Mouse (Mus musculus) cerebellum, adult 9-11 months (tissue): ENCODE results near the gene Rapgef4.

Source experiments
- DNase-seq: peaks from one replicate; pipeline ENCODE4 v3.0.0; 2022

Gene Rapgef4

GRCm38 (mm10) chr2:71980771-71981342 is at the start of gene Rapgef4:
TSS of gene Rapgef4 (plus strand) at chr2:71981240.
- peak; percentile 68 for DNase-seq

DNA sequence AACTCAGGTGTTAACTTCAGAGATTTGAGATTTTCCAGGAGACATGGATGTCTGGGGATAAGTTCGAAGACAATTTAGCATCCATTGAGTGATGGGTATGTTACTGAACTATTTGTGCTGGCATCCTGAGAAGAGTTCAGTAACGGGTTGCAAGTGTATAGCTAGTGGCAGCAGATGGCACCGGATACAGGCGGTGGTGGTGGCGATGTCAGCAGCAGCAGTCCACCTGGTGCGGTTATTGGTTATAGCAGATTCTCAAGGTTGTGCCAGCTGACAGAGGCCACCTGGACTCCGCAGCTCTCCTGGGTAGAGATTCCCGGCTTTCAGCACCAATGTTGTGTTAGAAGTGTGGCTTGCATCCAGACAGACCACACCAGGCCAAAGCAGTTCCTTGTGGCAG is 47.0 kb upstream of the Rapgef4 start:
- DNase-seq, result peak; percentile 24

DNA sequence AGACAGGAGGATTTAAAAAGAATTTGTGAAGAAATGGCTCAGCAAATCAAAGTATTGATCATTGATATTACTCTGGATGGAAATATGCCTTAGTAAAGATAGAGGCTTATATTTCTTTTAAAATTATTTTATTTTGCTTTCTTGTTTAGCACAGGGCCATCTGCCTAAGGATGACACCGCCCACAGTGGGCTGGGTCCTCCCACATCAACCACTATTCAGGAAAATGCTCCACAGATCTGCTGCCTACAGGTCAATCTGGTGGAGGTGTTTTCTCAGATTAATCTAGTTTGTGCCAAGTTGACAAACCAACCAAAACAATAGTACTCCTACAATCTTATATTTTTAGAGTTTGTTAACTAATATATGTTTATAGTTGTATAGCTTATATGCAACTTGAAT is 44.3 kb upstream of the Rapgef4 start:
- no peak for DNase-seq

- no peak for DNase-seq
These were observed 43.3 kb upstream of the Rapgef4 start for GRCm38 (mm10) chr2:71937649-71938308.

DNA sequence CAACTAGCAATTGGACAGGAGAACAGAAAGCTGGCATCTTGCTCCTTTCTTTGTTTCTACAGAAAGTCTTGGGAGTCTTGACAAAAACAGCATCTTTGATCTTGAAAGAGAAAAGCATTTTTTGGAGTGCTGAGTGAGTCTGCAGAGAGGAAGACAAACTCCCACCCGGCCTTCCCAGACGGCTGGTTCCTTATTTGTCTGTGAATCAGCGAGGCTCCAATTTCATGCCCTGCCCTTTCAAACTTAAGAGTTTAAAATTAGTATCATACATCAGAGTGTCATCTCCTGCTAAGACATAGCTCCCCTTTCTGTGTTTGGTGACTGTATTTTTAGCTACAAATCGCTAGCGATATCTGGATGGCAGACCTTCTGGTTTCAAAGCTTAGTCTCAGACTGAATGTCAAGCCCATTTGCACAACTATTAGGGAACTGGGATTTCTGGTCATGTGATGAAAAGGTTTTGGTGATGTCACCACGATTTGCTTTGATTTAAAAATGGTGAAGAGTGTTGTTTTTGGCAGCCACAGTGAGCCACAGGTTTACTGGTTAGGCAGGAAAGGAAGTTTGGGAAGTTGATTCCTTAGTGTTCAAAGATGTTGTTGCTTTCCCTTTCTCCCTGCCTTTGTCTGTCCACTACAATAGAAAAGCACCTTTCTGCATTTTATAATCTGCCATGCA is 42.2 kb upstream of the Rapgef4 start:
- DNase-seq, result no peak

DNA sequence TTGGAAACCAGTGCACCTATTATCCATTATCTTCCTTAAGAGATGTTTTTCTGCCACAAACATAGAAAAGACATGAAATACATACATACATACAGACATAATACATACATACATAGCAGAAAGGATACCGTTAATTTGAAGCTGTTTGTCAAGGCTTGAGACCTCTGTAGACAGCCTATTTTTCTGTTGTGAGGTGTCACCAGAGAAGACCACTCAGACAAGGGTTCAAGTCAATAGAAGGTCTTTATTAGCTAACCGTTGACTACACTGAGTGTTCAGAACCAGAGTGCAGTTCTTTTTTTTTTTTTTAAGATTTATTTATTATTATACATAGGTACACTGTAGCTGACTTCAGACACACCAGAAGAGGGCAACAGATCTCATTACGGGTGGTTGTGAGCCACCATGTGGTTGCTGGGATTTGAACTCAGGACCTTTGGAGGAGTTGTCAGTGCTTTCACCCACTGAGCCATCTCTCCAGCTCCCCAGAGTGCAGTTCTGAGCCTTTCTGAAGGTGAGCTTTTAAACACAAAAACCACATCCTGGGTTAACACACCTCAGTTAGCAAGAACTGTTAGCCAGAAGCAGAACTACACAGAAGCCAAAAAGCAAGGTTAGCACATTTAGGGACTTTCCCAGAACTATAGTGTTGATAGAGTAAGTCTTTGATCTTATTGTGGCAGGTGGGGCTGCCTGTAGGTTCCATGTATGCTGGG is 39.9 kb upstream of the Rapgef4 start:
- no peak for DNase-seq

DNA sequence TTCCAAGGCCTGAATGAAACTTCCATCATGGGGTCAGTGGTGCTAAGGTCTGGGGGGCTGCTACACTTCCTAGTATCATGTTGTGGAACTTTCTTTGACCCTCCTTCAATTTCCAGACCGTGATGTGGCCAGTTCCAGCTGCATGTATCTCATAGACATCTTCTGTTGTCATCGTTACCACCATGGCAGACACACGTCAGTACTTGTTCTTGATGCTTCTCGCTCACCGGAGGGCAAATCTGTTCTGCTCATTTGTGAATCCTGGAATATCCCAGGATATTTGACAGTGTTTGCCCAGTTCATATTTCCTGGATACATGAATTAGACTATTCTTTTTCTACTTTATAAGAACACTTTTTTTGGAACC is 39.3 kb upstream of the Rapgef4 start:
- no peak for DNase-seq

DNA sequence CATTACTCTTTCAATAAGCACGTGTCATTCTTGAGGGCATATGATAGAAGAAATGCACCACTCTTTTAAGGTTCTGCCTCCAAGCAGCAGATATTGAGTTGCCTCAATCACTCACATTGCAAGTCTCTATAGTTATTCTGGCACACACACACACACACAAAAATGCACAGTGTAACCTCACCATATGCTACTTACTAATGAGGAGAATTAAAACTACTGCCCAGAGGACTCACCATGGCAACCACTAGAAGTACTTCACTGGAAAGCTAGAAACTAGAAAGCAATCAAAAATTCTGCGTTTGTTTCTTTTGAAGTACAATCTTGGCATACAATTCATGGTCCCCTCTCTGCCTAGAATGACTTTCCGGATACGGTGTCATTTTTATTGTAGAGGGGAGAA is 29.8 kb upstream of the Rapgef4 start:
- no peak for DNase-seq

DNA sequence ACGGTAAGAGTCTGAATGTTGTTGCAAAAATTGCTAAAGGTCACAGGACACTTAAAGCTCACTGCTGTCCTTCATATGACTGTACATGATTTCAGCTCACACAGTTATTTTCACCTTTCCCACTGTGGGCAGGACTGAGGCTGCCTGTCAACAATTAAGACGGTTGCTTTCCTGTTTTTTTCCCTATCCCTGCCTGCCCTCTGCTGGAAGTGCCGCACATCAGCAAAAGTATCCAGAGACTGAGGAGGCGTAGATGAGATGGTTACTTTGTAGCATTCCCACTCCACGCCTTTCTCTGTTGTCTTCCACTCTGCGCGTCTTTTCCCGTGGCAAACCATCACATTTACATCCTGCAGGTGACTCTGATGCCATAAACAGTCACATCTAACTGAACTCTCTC is 25.4 kb upstream of the Rapgef4 start:
- DNase-seq, result peak; percentile 66

GRCm38 (mm10) chr2:71956463-71956862 is 24.6 kb upstream of the Rapgef4 start:
- peak; percentile 78 for DNase-seq

DNA sequence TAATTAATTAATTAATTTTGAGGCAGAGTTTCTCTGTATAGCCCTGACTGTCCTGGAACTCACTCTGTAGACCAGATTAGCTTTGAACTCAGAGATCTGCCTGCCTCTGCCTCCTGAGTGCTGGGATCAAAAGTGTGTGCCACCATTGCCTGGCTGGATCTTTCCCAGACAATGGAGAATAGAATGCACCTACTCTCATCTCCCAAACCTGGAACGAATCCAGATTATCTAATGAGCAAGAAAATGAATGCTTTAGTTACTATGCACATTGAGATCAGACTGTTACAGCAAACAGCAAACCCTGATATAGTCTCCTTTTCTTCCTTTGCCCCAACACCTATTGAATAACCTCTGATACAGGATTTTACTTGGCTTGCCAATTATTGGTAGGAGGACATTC is 23.1 kb upstream of the Rapgef4 start:
- DNase-seq, result no peak

GRCm38 (mm10) chr2:71958393-71958792 is 22.6 kb upstream of the Rapgef4 start:
- DNase-seq, result peak; percentile 75

DNA sequence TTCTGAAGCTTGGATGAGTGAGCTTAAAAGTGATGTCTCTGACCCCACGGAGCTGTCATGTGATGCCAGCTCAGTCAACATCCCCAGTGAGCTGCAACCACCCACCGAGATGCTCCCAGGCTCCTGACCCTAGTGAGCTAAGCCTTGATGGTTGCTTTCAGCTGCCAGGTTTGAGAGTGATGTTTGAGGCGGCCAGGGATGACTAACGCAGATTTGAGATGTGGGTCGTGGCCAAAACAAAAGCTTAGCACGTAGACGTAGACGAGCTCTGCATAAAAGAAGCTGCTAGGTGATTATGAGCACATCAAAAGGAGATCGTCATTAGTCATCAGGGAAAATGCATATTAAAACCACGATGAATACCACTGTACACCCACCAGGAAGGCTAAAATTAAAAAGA is 16.8 kb upstream of the Rapgef4 start:
- no peak for DNase-seq

- peak; percentile 60 for DNase-seq
These were observed 15.6 kb upstream of the Rapgef4 start for GRCm38 (mm10) chr2:71965476-71965875.

DNA sequence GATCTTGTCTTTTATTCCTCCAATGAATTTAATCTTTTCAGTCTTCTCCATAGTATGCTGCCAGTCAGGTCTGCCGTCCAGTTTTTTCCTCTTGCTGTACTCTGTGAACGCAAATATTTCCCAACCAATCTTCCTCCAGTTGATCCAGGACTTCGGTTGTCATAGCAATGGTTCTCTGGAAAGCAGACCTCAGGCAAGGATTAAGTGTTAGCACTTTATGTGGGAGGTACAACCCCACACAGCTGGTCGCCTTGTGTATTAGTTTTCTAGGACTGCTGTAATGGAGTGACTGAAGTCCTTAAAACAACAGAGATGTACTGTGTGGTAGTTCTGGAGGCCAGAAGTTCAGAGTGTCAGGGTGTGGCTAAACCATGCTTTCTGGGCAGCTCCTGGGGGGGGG is 14.3 kb upstream of the Rapgef4 start:
- DNase-seq, result no peak

- no peak for DNase-seq
These were observed 13.2 kb upstream of the Rapgef4 start for GRCm38 (mm10) chr2:71967855-71968254.

- DNase-seq, result peak; percentile 51
These were observed 7.4 kb upstream of the Rapgef4 start for GRCm38 (mm10) chr2:71973646-71974045.

GRCm38 (mm10) chr2:71974143-71974846 is 6.7 kb upstream of the Rapgef4 start:
- peak; percentile 92 for DNase-seq

DNA sequence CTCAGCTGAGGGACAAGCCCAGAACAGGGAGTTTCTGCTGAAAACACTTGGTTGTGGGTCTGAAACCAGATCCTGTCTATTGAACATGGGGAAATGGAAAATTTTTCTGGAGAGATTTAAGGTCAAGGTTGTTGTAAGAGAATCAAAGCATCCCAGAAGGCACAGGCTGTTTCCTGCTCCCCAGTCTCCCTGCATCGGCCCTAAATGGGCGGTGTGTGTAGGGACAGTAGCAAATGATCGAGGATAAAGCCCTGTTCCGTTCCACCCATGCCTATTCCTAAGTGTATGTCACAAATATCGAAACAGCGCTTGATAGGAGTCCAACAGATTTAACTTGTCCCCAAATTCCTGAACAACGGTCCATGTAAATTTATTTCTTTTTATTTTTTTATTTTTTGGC is 1.1 kb upstream of the Rapgef4 start:
- peak; percentile 54 for DNase-seq

GRCm38 (mm10) chr2:71981343-71981851 is 357 bp downstream of the Rapgef4 start:
- peak; percentile 79 for DNase-seq

GRCm38 (mm10) chr2:71981896-71982295 is 856 bp downstream of the Rapgef4 start:
- peak; percentile 56 for DNase-seq

GRCm38 (mm10) chr2:71982868-71983597 is 2.0 kb downstream of the Rapgef4 start:
- peak; percentile 75 for DNase-seq
